Mouse (Mus musculus) monocyte, adult 5-6 weeks (primary cell): ENCODE data around the gene Kif26b. TPM values are rescaled to one million over a fixed set of nuclear protein-coding genes. Genes with fewer than 3 reads are reported as not detected.

Experiments used
- ATAC-seq: fragments of 153-309, 156-312 bp; replicated peaks from 2 replicates; pipeline ENCODE4 v1.8.0; 2017; ENCODE audit warnings: mild to moderate bottlenecking; ENCODE audit not compliant: low TSS enrichment, insufficient number of reproducible peaks, severe bottlenecking, poor library complexity, low FRiP score
- total RNA-seq: library from RNA; stranded (forward); fragments of 200-1000, 200-491, 200-594 nt; gene quantifications from 3 replicates; pipeline ENCODE4 v1.2.3, GENCODE M21; 2017

Gene Kif26b
- total RNA-seq, 1 experiment from 2014 or later = not detected

DNA sequence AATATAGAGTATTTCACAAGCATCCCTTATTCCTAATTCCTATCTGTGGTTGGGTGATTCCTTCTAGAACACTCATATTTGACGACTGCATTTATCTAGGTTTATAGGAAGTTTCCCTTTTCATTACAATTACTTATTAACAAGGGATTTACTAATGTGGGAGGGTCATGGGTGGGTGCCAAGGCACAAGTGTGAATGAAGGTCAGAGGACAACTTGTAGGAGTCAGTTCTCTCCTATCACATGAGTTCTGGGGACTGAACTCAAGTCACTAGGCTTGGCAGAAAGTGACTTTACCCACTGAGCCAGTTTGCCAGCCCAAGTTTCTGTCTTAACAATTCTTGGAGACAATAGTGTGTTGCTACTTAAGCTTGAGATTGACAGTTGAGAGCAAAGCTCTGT, 459.3 kb downstream of the Kif26b start:
- ATAC-seq = no peak

Other genes starting within 250 kb of the Kif26b start
- gene Cox20, start 210.0 kb upstream of the Kif26b start, total RNA-seq = 99.3 to 162 TPM (median 133 TPM) in 3 replicates
- 385 to 507 TPM (median 405 TPM) in 3 replicates for gene Hnrnpu, start 191.3 kb upstream of the Kif26b start, total RNA-seq
- gene Efcab2, start 123.0 kb upstream of the Kif26b start, total RNA-seq = 2.7 to 5.7 TPM (median 5.0 TPM) in 3 replicates